Mouse (Mus musculus): Measurements from ENCODE around the gene Gramd2.

GRCm38 (mm10) chr9:59755199-59755598 is 75.3 kb downstream of the Gramd2 start:
- TF ChIP-seq CTCF (IDR thresholded peaks at IDR 0.05; ENCODE audit: low read depth, low read length) = no peak
- no peak for TF ChIP-seq POLR2A (IDR thresholded peaks at IDR 0.05; ENCODE audit: extremely low read depth, insufficient read depth, low read length)

All from liver, adult 2 months (tissue).